Mouse (Mus musculus) pancreas, adult 10 weeks (tissue): Measurements from ENCODE around the gene Clca2. TPM values are rescaled to one million over a fixed set of nuclear protein-coding genes. Genes with fewer than 3 reads are reported as not detected.

Source experiments
- polyA plus RNA-seq: library from polyadenylated mRNA; stranded (reverse); fragments of 350-450 nt; fragmentation: Illumina TruSeq; extraction: RNeasy Lipid Tissue Mini Kit (QIAGEN cat#74804); gene quantifications from one replicate; pipeline ENCODE4 v1.2.3, GENCODE M21; 2015; ENCODE audit warnings: low read depth, low replicate concordance; ENCODE audit not compliant: insufficient read depth

The Clca2 gene
- not detected for polyA plus RNA-seq

GRCm38 (mm10) chr3:145099291-145099690, at the start of gene Clca2:
Gene Clca2, minus strand, starts transcription at chr3:145099443.

GRCm38 (mm10) chr3:145118254-145119001, 19.2 kb upstream of the Clca2 start, which contains the start of gene Odf2l:
Gene Odf2l, plus strand, starts transcription at chr3:145118588.

DNA sequence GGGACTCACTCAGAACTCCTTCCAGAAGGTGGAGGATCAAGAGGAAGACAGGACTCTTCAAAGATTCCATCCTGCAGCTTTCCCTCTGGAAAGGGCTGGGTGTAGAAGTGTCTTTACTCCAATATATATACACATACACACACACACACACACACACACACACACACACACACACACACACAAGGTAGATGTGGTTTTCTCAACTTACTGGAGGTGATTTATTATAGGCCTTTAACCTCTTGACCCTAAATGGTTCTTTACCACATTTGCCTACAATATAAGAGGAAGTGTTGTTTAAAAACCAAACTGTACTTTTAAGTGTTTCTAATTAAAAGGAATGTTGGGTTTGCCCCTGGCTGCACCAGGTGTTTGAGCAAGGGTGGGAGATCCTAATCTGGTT, 66.6 kb downstream of the Clca2 start, which contains the start of gene Clca1:
Clca1 (minus strand) TSS at position 101 of the 400 bp plus-strand sequence.

Other genes with a start within 250 kb of the Clca2 start
- gene Clca4b, start 166.9 kb downstream of the Clca2 start, polyA plus RNA-seq = not detected
- not detected for gene Clca4a, start 124.4 kb downstream of the Clca2 start, polyA plus RNA-seq
- not detected for gene Clca1, start 66.7 kb downstream of the Clca2 start, polyA plus RNA-seq
- 6.0 TPM for gene Odf2l, start 19.1 kb upstream of the Clca2 start, polyA plus RNA-seq
- not detected for gene Col24a1, start 193.0 kb upstream of the Clca2 start, polyA plus RNA-seq